Mouse (Mus musculus) heart, embryonic 11.5 days (tissue): Measurements from ENCODE around the gene 4931409K22Rik. TPM values are rescaled to one million over a fixed set of nuclear protein-coding genes. Genes with fewer than 3 reads are reported as not detected.

Source experiments
- microRNA counts: library from miRNA; unstranded; fragments of <30 nt; microRNA quantifications from one replicate; lab custom pipeline; 2015
- microRNA-seq: library from miRNA; unstranded; fragments of <30 nt; microRNA quantifications from one replicate; pipeline ENCODE4, GENCODE M21; 2016; ENCODE audit warnings: borderline number of aligned reads
- polyA plus RNA-seq: library from polyadenylated mRNA; unstranded; fragments of >200 nt; fragmentation: Nextera tagmentation; extraction: Ambion mirVana; gene quantifications from 2 replicates; pipeline ENCODE4 v1.2.1, GENCODE M21; 2014

The 4931409K22Rik gene
- polyA plus RNA-seq, 1 experiment from 2014 or later, result not detected

MicroRNAs within 50 kb of the gene (microRNA counts, 519-probe panel; counts per million panel counts)
- 32.2 counts per million for microRNA mmu-miR-671-3p (lab: Ali Mortazavi, UCI)
- 32.2 counts per million for microRNA mmu-miR-671-5p (lab: Ali Mortazavi, UCI)

Small RNAs within 50 kb of the gene (microRNA-seq; reads per million reads assigned to microRNA genes)
- gene Mir671, result 372 reads per million, percentile 77 among the genes with 10 or more reads in this experiment

Other genes starting within 250 kb of the 4931409K22Rik start
- gene Kcnh2, start 205.2 kb downstream of the 4931409K22Rik start, polyA plus RNA-seq, result 19.4 and 20.8 TPM in 2 replicates
- 21.5 and 30.4 TPM in 2 replicates for gene Nos3, start 192.0 kb downstream of the 4931409K22Rik start, polyA plus RNA-seq
- 0.49 and 1.5 TPM in 2 replicates for gene Atg9b, start 164.7 kb downstream of the 4931409K22Rik start, polyA plus RNA-seq
- gene Abcb8, start 163.1 kb downstream of the 4931409K22Rik start, polyA plus RNA-seq, result 44.6 and 53.1 TPM in 2 replicates
- 0.20 TPM in 1 of 2 replicates, not detected in the other for gene Asic3, start 143.4 kb downstream of the 4931409K22Rik start, polyA plus RNA-seq
- 34.0 and 36.2 TPM in 2 replicates for gene Cdk5, start 133.3 kb downstream of the 4931409K22Rik start, polyA plus RNA-seq
- gene Slc4a2, start 133.0 kb downstream of the 4931409K22Rik start, polyA plus RNA-seq, result 17.7 and 17.9 TPM in 2 replicates
- gene Fastk, start 111.5 kb downstream of the 4931409K22Rik start, polyA plus RNA-seq, result 158 and 165 TPM in 2 replicates
- gene Tmub1, start 109.0 kb downstream of the 4931409K22Rik start, polyA plus RNA-seq, result 21.5 and 22.6 TPM in 2 replicates
- 24.6 and 28.8 TPM in 2 replicates for gene Agap3, start 104.6 kb downstream of the 4931409K22Rik start, polyA plus RNA-seq
- 0.04 TPM in 1 of 2 replicates, not detected in the other for gene Gbx1, start 29.6 kb downstream of the 4931409K22Rik start, polyA plus RNA-seq
- gene Asb10, start 15.8 kb downstream of the 4931409K22Rik start, polyA plus RNA-seq, result 3.2 and 3.4 TPM in 2 replicates
- 75.6 and 78.6 TPM in 2 replicates for gene Abcf2, start 20.7 kb upstream of the 4931409K22Rik start, polyA plus RNA-seq
- 8.1 and 9.8 TPM in 2 replicates for gene Chpf2, start 29.9 kb upstream of the 4931409K22Rik start, polyA plus RNA-seq
- gene Smarcd3, start 67.6 kb upstream of the 4931409K22Rik start, polyA plus RNA-seq, result 73.2 and 76.1 TPM in 2 replicates
- 28.2 and 30.7 TPM in 2 replicates for gene Nub1, start 128.7 kb upstream of the 4931409K22Rik start, polyA plus RNA-seq
- gene Wdr86, start 173.9 kb upstream of the 4931409K22Rik start, polyA plus RNA-seq, result 11.5 and 13.6 TPM in 2 replicates
- 2.8 and 3.5 TPM in 2 replicates for gene Crygn, start 201.2 kb upstream of the 4931409K22Rik start, polyA plus RNA-seq